Mouse (Mus musculus) hindbrain, embryonic 13.5 days (tissue): ENCODE results near the gene Mtr. TPM values are rescaled to one million over a fixed set of nuclear protein-coding genes. Genes with fewer than 3 reads are reported as not detected.

ENCODE experiments used
- ATAC-seq: fragments of 200-750 bp; cut with Nextera tagmentation; 2 replicates; pipeline ENCODE4 v1.8.0; 2017; ENCODE audit warnings: moderate TSS enrichment; ENCODE audit not compliant: low FRiP score
- H3K27ac ChIP-seq: fragments of 300-500 bp; sonication (generic); 2 replicates; pipeline ENCODE4 v1.5.1; 2015; ENCODE audit warnings: inconsistent platforms, mild to moderate bottlenecking, moderate library complexity
- H3K27me3 ChIP-seq: fragments of 300-500 bp; sonication (generic); 2 replicates; pipeline ENCODE4 v1.6.1; 2015; ENCODE audit warnings: mild to moderate bottlenecking, inconsistent platforms
- H3K36me3 ChIP-seq: fragments of 300-500 bp; sonication (generic); 2 replicates; pipeline ENCODE4 v1.6.1; 2015; ENCODE audit warnings: mild to moderate bottlenecking, inconsistent platforms
- H3K4me1 ChIP-seq: fragments of 300-500 bp; sonication (generic); replicated peaks from 2 replicates; pipeline ENCODE4 v1.6.1; 2015; ENCODE audit warnings: inconsistent platforms
- H3K4me2 ChIP-seq: fragments of 300-500 bp; sonication (generic); 2 replicates; pipeline ENCODE4 v1.6.1; 2015; ENCODE audit warnings: inconsistent platforms, mild to moderate bottlenecking, moderate library complexity
- H3K4me3 ChIP-seq: fragments of 300-500 bp; sonication (generic); 2 replicates; pipeline ENCODE4 v1.5.1; 2015; ENCODE audit warnings: mild to moderate bottlenecking, inconsistent platforms
- H3K9ac ChIP-seq: fragments of 300-500 bp; sonication (generic); 2 replicates; pipeline ENCODE4 v1.6.1; 2015; ENCODE audit warnings: mild to moderate bottlenecking, inconsistent platforms
- H3K9me3 ChIP-seq: fragments of 300-500 bp; sonication (generic); 2 replicates; pipeline ENCODE4 v1.6.1; 2016; ENCODE audit warnings: inconsistent platforms
- WGBS: fragments of 180-500 bp; shearing (Covaris S2); methylation state at CpG from one replicate; pipeline ENCODE4 v1.1.7; 2015; 5-methylcytosine and 5-hydroxymethylcytosine counted together
- polyA plus RNA-seq: library from polyadenylated mRNA; unstranded; fragments of >200 nt; fragmentation: Nextera tagmentation; extraction: Ambion mirVana; gene quantifications from 2 replicates; pipeline ENCODE4 v1.2.1, GENCODE M21; 2015

The Mtr gene
- polyA plus RNA-seq, 1 experiment from 2014 or later = 5.5 TPM

GRCm38 (mm10) chr13:12267971-12268370 lies 10.1 kb upstream of the Mtr start:
- 96% methylated on average over 3 of the region's 3 CpGs for WGBS
- H3K4me3 ChIP-seq = no peak overlapping the region
- no peaks in the 10 kb centered on the region for H3K4me1 ChIP-seq
- H3K9me3 ChIP-seq = no peaks in the 10 kb centered on the region
- no peaks in the 10 kb centered on the region for H3K36me3 ChIP-seq
- H3K27me3 ChIP-seq = no peaks in the 10 kb centered on the region
- no peak overlapping the region for H3K4me2 ChIP-seq
- H3K27ac ChIP-seq = no peak overlapping the region
- H3K9ac ChIP-seq = no peak overlapping the region
- ATAC-seq = no peak

- 48% methylated on average over 3 of the region's 3 CpGs for WGBS
- ATAC-seq = no peak
- no peaks in the 10 kb centered on the region for H3K27me3 ChIP-seq
- no peaks in the 10 kb centered on the region for H3K36me3 ChIP-seq
- no peak overlapping the region for H3K9ac ChIP-seq
- no peaks in the 10 kb centered on the region for H3K9me3 ChIP-seq
- no peaks in the 10 kb centered on the region for H3K4me1 ChIP-seq
- H3K4me3 ChIP-seq = no peak overlapping the region
- no peak overlapping the region for H3K4me2 ChIP-seq
- H3K27ac ChIP-seq = no peak overlapping the region
Observed at GRCm38 (mm10) chr13:12267097-12267496, 9.2 kb upstream of the Mtr start.

GRCm38 (mm10) chr13:12263996-12264395 lies 6.1 kb upstream of the Mtr start:
- Histone ChIP-seq H3K4me3 (no peak overlapping the region), H3K36me3 (no peaks in the 10 kb centered on the region), H3K27ac (no peak overlapping the region), H3K4me2 (no peak overlapping the region), H3K9ac (no peak overlapping the region), H3K27me3 (no peaks in the 10 kb centered on the region), H3K9me3 (no peaks in the 10 kb centered on the region), H3K4me1 (no peaks in the 10 kb centered on the region)
- ATAC-seq = no peak
- 76% methylated on average over 6 of the region's 6 CpGs for WGBS

GRCm38 (mm10) chr13:12261505-12261904 lies 3.6 kb upstream of the Mtr start:
- Histone ChIP-seq H3K36me3 (no peaks in the 10 kb centered on the region), H3K9me3 (no peaks in the 10 kb centered on the region), H3K9ac (no peak overlapping the region), H3K4me3 (no peak overlapping the region), H3K27ac (no peak overlapping the region), H3K27me3 (no peaks in the 10 kb centered on the region), H3K4me1 (peaks cover 10% of the 10 kb centered on the region), H3K4me2 (no peak overlapping the region)
- no peak for ATAC-seq

- H3K9me3 ChIP-seq = no peaks in the 10 kb centered on the region
- peak overlapping the region; percentile 78 for H3K9ac ChIP-seq
- ATAC-seq = no peak
- H3K27me3 ChIP-seq = no peaks in the 10 kb centered on the region
- H3K4me1 ChIP-seq = peaks cover 20% of the 10 kb centered on the region
- H3K27ac ChIP-seq = no peak overlapping the region
- H3K4me2 ChIP-seq = peak overlapping the region; percentile 73
- H3K4me3 ChIP-seq = peak overlapping the region; percentile 71
- H3K36me3 ChIP-seq = no peaks in the 10 kb centered on the region
- 12% methylated on average over 10 of the region's 10 CpGs for WGBS
Observed at GRCm38 (mm10) chr13:12256871-12257390, 982 bp downstream of the Mtr start.

- peaks cover 20% of the 10 kb centered on the region for H3K4me1 ChIP-seq
- no peaks in the 10 kb centered on the region for H3K27me3 ChIP-seq
- no peaks in the 10 kb centered on the region for H3K36me3 ChIP-seq
- WGBS = 83% methylated on average over 3 of the region's 3 CpGs
- peak overlapping the region; percentile 78; the same call in 1 of the 2 replicates for H3K9ac ChIP-seq
- no peak for ATAC-seq
- peak overlapping the region; percentile 71 for H3K4me3 ChIP-seq
- no peaks in the 10 kb centered on the region for H3K9me3 ChIP-seq
- H3K4me2 ChIP-seq = peak overlapping the region; percentile 73
- H3K27ac ChIP-seq = no peak overlapping the region
Observed at GRCm38 (mm10) chr13:12255911-12256705, 1.8 kb downstream of the Mtr start.

- H3K36me3 ChIP-seq = peaks cover 38% of the 10 kb centered on the region
- 96% methylated on average over 3 of the region's 3 CpGs for WGBS
Observed at GRCm38 (mm10) chr13:12250496-12250895, 7.4 kb downstream of the Mtr start.

GRCm38 (mm10) chr13:12249195-12249898 lies 8.6 kb downstream of the Mtr start:
- no peak overlapping the region for H3K9ac ChIP-seq
- no peaks in the 10 kb centered on the region for H3K9me3 ChIP-seq
- no peak overlapping the region for H3K27ac ChIP-seq
- 92% methylated on average over 8 of the region's 8 CpGs for WGBS
- H3K4me3 ChIP-seq = no peak overlapping the region
- ATAC-seq = no peak
- no peaks in the 10 kb centered on the region for H3K27me3 ChIP-seq
- H3K4me1 ChIP-seq = no peaks in the 10 kb centered on the region
- H3K4me2 ChIP-seq = no peak overlapping the region
- H3K36me3 ChIP-seq = peaks cover 42% of the 10 kb centered on the region

More at GRCm38 (mm10) chr13:12250496-12250895, 7.4 kb downstream of the Mtr start:
- Histone ChIP-seq H3K27me3 (no peaks in the 10 kb centered on the region), H3K4me2 (no peak overlapping the region), H3K9me3 (no peaks in the 10 kb centered on the region), H3K9ac (no peak overlapping the region), H3K27ac (no peak overlapping the region), H3K4me1 (no peaks in the 10 kb centered on the region), H3K4me3 (no peak overlapping the region)
- no peak for ATAC-seq

- H3K27ac ChIP-seq = no peak overlapping the region
- peaks cover 72% of the 10 kb centered on the region for H3K36me3 ChIP-seq
- no peak for ATAC-seq
- 98% methylated on average over 2 of the region's 2 CpGs for WGBS
- no peak overlapping the region for H3K4me3 ChIP-seq
- H3K9ac ChIP-seq = no peak overlapping the region
- no peaks in the 10 kb centered on the region for H3K9me3 ChIP-seq
- H3K27me3 ChIP-seq = no peaks in the 10 kb centered on the region
- H3K4me2 ChIP-seq = no peak overlapping the region
- no peaks in the 10 kb centered on the region for H3K4me1 ChIP-seq
Observed at GRCm38 (mm10) chr13:12245938-12246337, 12.0 kb downstream of the Mtr start.

GRCm38 (mm10) chr13:12243991-12244390 lies 13.9 kb downstream of the Mtr start:
- peaks cover 64% of the 10 kb centered on the region for H3K36me3 ChIP-seq
- no peak overlapping the region for H3K27ac ChIP-seq
- no peaks in the 10 kb centered on the region for H3K9me3 ChIP-seq
- no peaks in the 10 kb centered on the region for H3K27me3 ChIP-seq
- no peak overlapping the region for H3K4me3 ChIP-seq
- H3K9ac ChIP-seq = no peak overlapping the region
- H3K4me1 ChIP-seq = no peaks in the 10 kb centered on the region
- WGBS = 74% methylated on average over 4 of the region's 4 CpGs
- no peak overlapping the region for H3K4me2 ChIP-seq
- no peak for ATAC-seq

- H3K4me2 ChIP-seq = no peak overlapping the region
- 95% methylated on average over 4 of the region's 4 CpGs for WGBS
Observed at GRCm38 (mm10) chr13:12232141-12232540, 25.8 kb downstream of the Mtr start.

GRCm38 (mm10) chr13:12228248-12228647 lies 29.7 kb downstream of the Mtr start:
- H3K4me1 ChIP-seq = no peaks in the 10 kb centered on the region
- 96% methylated on average over 4 of the region's 4 CpGs for WGBS
- no peak for ATAC-seq
- H3K36me3 ChIP-seq = peaks cover 64% of the 10 kb centered on the region
- no peak overlapping the region for H3K9ac ChIP-seq
- H3K27me3 ChIP-seq = no peaks in the 10 kb centered on the region
- no peaks in the 10 kb centered on the region for H3K9me3 ChIP-seq
- H3K27ac ChIP-seq = no peak overlapping the region
- no peak overlapping the region for H3K4me3 ChIP-seq
- no peak overlapping the region for H3K4me2 ChIP-seq

More at GRCm38 (mm10) chr13:12232141-12232540, 25.8 kb downstream of the Mtr start:
- H3K4me3 ChIP-seq = no peak overlapping the region
- no peaks in the 10 kb centered on the region for H3K9me3 ChIP-seq
- ATAC-seq = no peak
- no peaks in the 10 kb centered on the region for H3K4me1 ChIP-seq
- H3K27ac ChIP-seq = no peak overlapping the region
- peaks cover 65% of the 10 kb centered on the region for H3K36me3 ChIP-seq
- H3K27me3 ChIP-seq = no peaks in the 10 kb centered on the region
- H3K9ac ChIP-seq = no peak overlapping the region
